Mouse (Mus musculus): ENCODE data around the gene Fastkd2. TPM values are rescaled to one million over a fixed set of nuclear protein-coding genes. Genes with fewer than 3 reads are reported as not detected.

Gene Fastkd2
- polyA plus RNA-seq, 1 experiment from 2014 or later, result 74.3 TPM

Other genes starting within 250 kb of the Fastkd2 start
- gene Gm39653, start 114.6 kb upstream of the Fastkd2 start, polyA plus RNA-seq (2014; fragmentation: Nextera tagmentation; extraction: Ambion mirVana), result not detected in 2 replicates
- gene Dytn, start 43.7 kb upstream of the Fastkd2 start, polyA plus RNA-seq (2014; fragmentation: Nextera tagmentation; extraction: Ambion mirVana), result not detected in 2 replicates
- 0.23 and 0.31 TPM in 2 replicates for gene Mdh1b, start 296 bp upstream of the Fastkd2 start, polyA plus RNA-seq (2014; fragmentation: Nextera tagmentation; extraction: Ambion mirVana)
- 0.17 and 0.35 TPM in 2 replicates for gene 4933402D24Rik, start 38.7 kb downstream of the Fastkd2 start, polyA plus RNA-seq (2014; fragmentation: Nextera tagmentation; extraction: Ambion mirVana)

All from neural tube, embryonic 11.5 days (tissue).